ENCODE assay signal across 9 mouse cellular contexts in the genomic region with DNA sequence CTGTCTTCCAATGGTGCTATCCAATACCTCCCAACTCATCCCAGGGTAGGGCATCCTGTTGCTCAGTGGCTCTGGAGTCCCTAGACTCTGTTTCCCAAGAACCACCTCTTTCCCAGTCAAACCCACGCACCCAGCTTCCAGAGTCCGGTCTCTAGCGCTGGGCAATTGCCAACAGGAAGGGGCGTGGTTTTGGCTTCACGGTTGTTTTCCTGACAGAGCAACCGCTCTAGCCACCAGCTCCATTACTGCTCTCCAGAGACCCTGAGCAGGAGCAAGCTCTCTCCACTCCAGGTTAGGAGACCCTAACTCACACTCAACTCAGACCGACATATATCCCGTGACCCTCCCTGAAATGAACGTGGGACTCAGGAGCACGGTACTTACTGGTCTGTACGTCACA. TPM values are rescaled to one million over a fixed set of nuclear protein-coding genes. Genes with fewer than 3 reads are reported as not detected.
DNase-seq lines count a peak whose midpoint lies in the region; ATAC-seq and TF ChIP-seq lines count a peak whose summit lies in the region.
"Had no signal": no experiment of that assay in that cellular context is flagged by ENCODE, and none has a peak within 500 bp of the region (broad histone marks: within the 10 kb centered on the region; RNA-seq: fewer than 3 reads in every experiment).

No protein-coding gene starts in this region.

- DNase-seq in left cerebral cortex, postnatal 4 days: peak; percentile 59
- no peak for DNase-seq in left cerebral cortex, adult 2 months (ENCODE audit: extremely low spot score in 1 of 2, low spot score in 2 of 2)
- DNase-seq in cerebellum, adult 9-11 months: peak; percentile 22
- DNase-seq in heart, adult 9 months (ENCODE audit: low spot score in 2 of 2): peak; percentile 92
- peak; percentile 93 for DNase-seq in kidney, postnatal 14 days
- no peak for DNase-seq in embryo, embryonic 9.5 days (ENCODE audit: extremely low spot score)
- DNase-seq in yolk sac, embryonic 10.5 days (ENCODE audit: low spot score): no peak

- intact Hi-C loops in left cerebral cortex, postnatal 4 days (cut with DNase I): no loop called here
- intact Hi-C loops in left cerebral cortex, adult 2 months (cut with DNase I): no loop called here

- no peak overlapping the region for H3K27ac ChIP-seq in left cerebral cortex, adult 2 months

- ATAC-seq in megakaryocyte, adult 5-6 weeks (ENCODE audit: poor library complexity, severe bottlenecking): peak; percentile 76

- no peak overlapping the region for H3K4me3 ChIP-seq in left cerebral cortex, adult 2 months
- H3K4me3 ChIP-seq: limb, embryonic 13.5 days had no signal

- TF ChIP-seq CTCF in left cerebral cortex, adult 2 months (IDR thresholded peaks at IDR 0.05): no peak

RNA-seq across cellular contexts. Expression of gene Cngb1, which starts 13.2 kb away (rescaled TPM):
- under 1 TPM; 0.42 to 0.58 TPM for total RNA-seq in left cerebral cortex, postnatal 4 days (2021)
- under 1 TPM; 0.23 to 0.56 TPM for total RNA-seq in left cerebral cortex, adult 2 months (2021)
- 0.96 TPM in 1 of 2 replicates, not detected in the other for total RNA-seq in megakaryocyte, adult 5-6 weeks (2015)
- 0.20 TPM in 1 of 2 replicates, not detected in the other for total RNA-seq in megakaryocyte, adult 5-6 weeks (2017)

RNA-seq across cellular contexts. Expression of gene Tepp, which starts 17.2 kb away (rescaled TPM):
- 1 to 10 TPM; 3.5 to 4.2 TPM for total RNA-seq in left cerebral cortex, postnatal 4 days (2021)
- not detected for total RNA-seq in left cerebral cortex, adult 2 months (2021)
- total RNA-seq in megakaryocyte, adult 5-6 weeks (2015): 0.36 TPM in 1 of 2 replicates, not detected in the other
- not detected in 2 replicates for total RNA-seq in megakaryocyte, adult 5-6 weeks (2017)

RNA-seq across cellular contexts. Expression of gene Zfp319, which starts 38.6 kb away (rescaled TPM):
- total RNA-seq in left cerebral cortex, postnatal 4 days (2021): 10 to 100 TPM; 26.8 to 29.6 TPM
- 10 to 100 TPM; 16.6 to 17.7 TPM for total RNA-seq in left cerebral cortex, adult 2 months (2021)
- total RNA-seq in megakaryocyte, adult 5-6 weeks (2015): 5.6 and 6.7 TPM in 2 replicates
- 3.7 and 4.2 TPM in 2 replicates for total RNA-seq in megakaryocyte, adult 5-6 weeks (2017)

RNA-seq across cellular contexts. Expression of gene Usb1, which starts 38.9 kb away (rescaled TPM):
- total RNA-seq in left cerebral cortex, postnatal 4 days (2021): 10 to 100 TPM; 26.5 to 32.8 TPM
- 10 to 100 TPM; 13.5 to 14.7 TPM for total RNA-seq in left cerebral cortex, adult 2 months (2021)
- 28.2 and 32.4 TPM in 2 replicates for total RNA-seq in megakaryocyte, adult 5-6 weeks (2015)
- 29.0 and 29.5 TPM in 2 replicates for total RNA-seq in megakaryocyte, adult 5-6 weeks (2017)

RNA-seq across cellular contexts. Expression of gene Mmp15, which starts 58.9 kb away (rescaled TPM):
- total RNA-seq in left cerebral cortex, postnatal 4 days (2021): 10 to 100 TPM; 40.0 to 44.2 TPM
- total RNA-seq in left cerebral cortex, adult 2 months (2021): 10 to 100 TPM; 16.7 to 21.0 TPM
- not detected in 2 replicates for total RNA-seq in megakaryocyte, adult 5-6 weeks (2015)
- total RNA-seq in megakaryocyte, adult 5-6 weeks (2017): not detected in 2 replicates

Comparison
In these comparisons a context has a peak if more than half of its experiments do, and no peak if none do; other contexts are left out.
1. DNase-seq: peak in left cerebral cortex, postnatal 4 days (single experiment), cerebellum, adult 9-11 months (single experiment), heart, adult 9 months (2 of 2) and kidney, postnatal 14 days (single experiment); none in left cerebral cortex, adult 2 months (0 of 2), embryo, embryonic 9.5 days (single experiment) and yolk sac, embryonic 10.5 days (single experiment).